Mouse (Mus musculus): ENCODE measurements around the gene Ddx23.

The Ddx23 gene

DNA sequence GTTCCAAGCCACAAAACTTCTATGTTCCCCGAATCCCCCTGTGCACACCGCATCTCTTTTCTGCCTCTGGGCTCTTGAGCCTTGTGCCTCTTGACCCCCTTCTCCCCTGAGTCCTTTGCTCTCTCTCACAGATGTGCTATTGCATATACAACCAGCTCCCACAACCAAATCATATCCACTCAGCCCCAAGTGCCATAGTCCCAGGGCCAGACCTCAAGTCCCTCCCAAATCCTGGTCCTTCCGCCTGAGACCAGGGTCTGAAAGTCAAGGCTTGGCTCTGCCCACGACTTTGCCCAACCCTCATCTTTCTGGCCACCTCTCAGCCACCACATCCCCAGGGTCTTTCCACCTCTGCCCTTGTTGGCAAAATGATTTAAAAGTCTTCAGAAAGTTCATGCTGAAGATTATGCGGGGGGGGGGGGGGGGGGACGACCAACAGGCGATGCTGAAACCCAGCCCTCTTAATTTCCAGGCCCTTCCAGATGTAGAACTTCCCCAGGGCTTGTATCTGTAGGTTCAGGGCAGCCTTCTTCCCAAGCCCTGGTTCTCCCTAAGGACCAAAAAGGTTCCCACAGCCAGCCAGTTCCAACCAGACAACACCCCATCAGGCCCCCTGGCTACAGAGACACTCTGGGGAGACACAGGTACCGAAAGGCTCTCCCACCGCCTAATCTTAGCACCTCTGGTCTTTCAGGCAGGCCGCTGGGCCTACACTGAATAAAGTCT is 54.5 kb downstream of the Ddx23 start:
- DNase-seq (ENCODE audit: low spot score in 2 of 2) = no peak

DNA sequence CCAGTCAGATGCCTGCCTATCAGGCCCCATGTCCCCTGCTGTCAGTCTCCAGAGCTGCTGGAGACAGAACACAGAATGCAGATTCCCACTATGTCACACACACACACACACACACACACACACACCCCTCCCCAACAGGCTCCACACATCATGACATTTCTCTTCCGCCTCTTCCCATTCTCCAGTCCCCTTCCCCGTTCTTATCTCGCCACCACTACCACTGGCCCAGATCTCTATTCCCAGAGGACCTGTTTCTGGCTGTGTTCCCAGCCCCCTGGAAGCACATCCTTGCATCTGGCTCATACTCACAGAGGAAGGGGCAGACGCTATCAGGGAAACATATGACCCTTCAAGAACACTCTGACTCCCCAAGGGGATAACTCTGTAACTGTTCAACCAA is 55.1 kb downstream of the Ddx23 start:
- DNase-seq (ENCODE audit: low spot score in 2 of 2) = no peak

GRCm38 (mm10) chr15:98606739-98607138 is 56.0 kb downstream of the Ddx23 start:
- no peak for DNase-seq (ENCODE audit: low spot score in 2 of 2)

DNA sequence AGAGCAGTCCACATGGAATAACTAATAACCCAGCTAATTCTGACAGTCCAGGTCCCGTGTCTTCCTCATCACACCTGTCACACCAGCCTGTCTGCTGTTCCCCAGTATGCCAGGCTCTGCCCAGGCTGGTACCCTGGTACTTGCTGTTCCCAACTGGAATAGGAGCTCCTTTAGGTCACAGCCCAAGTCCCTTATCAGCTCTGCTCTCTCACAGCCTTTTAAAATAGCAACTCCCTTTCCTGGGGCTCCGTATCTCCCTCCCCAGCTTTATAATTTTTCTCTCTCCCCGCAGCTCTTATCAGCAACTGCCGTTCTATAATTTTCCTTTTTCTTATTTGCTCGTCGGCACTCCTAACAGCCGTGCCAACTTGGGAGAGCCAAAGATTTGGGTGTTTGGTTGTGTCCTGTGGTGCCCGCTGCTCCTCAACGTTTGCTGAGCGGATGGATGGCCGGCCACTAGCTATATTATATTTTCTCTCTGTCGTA is 56.6 kb downstream of the Ddx23 start:
- DNase-seq (ENCODE audit: low spot score in 2 of 2) = no peak

DNA sequence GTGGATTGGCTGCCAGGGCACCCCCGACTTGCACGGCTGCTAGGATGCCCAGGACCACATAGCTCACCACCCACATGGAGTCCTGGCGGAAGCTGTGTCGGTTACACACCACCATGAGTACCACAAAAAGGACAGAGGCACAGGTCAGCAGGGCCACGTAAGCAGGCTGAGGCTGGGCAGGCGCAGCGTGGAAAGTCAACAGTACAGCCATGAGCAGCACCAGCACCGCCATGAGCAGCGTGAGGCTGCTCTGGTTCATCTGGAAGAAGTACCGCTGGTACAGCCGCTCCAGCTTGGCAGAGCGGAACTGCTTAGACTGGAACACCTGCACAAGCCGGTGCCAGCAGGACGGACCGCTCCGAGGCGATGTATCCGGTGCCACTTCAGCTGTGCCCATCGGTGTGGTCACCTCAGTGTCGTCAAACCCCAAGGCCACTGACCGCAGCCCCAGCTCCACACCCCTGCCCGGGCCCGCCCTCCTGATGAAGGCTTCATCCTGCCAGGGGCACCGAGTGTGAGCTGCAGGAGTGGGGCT is 58.6 kb downstream of the Ddx23 start:
- DNase-seq (ENCODE audit: low spot score in 2 of 2) = no peak

GRCm38 (mm10) chr15:98602921-98603458 is 59.7 kb downstream of the Ddx23 start:
- no peak for DNase-seq (ENCODE audit: low spot score in 2 of 2)

GRCm38 (mm10) chr15:98602191-98602881 is 60.4 kb downstream of the Ddx23 start:
- no peak for DNase-seq (ENCODE audit: low spot score in 2 of 2)

- DNase-seq (ENCODE audit: low spot score in 2 of 2) = no peak
Measured at GRCm38 (mm10) chr15:98601832-98602190, 60.9 kb downstream of the Ddx23 start.

- DNase-seq (ENCODE audit: low spot score in 2 of 2) = no peak
Measured at GRCm38 (mm10) chr15:98600036-98600709, 62.5 kb downstream of the Ddx23 start.

GRCm38 (mm10) chr15:98596609-98597008 is 66.1 kb downstream of the Ddx23 start:
- no peak for DNase-seq (ENCODE audit: low spot score in 2 of 2)

Measured in spleen, postnatal 14 days (tissue).